Mouse (Mus musculus) gastrocnemius, adult 2 months (tissue): Measurements from ENCODE around the gene Pfdn4. TPM values are rescaled to one million over a fixed set of nuclear protein-coding genes. Genes with fewer than 3 reads are reported as not detected.
"Not testable (repeated sequence)": the region's sequence is repeated elsewhere in the genome, so short reads cannot be mapped to it uniquely, and the experiment has no call there.

ENCODE experiments used
- DNase-seq: peaks from one replicate; pipeline ENCODE4 v3.0.0; 2022
- H3K27ac ChIP-seq: fragments of 200-600 bp; 2 replicates; pipeline ENCODE4 v1.8.1; 2022; ENCODE audit warnings: mild to moderate bottlenecking
- H3K4me3 ChIP-seq: fragments of 200-600 bp; 2 replicates; pipeline ENCODE4 v1.8.1; 2022; ENCODE audit warnings: mild to moderate bottlenecking, moderate library complexity
- CTCF ChIP-seq: fragments of 200-600 bp; IDR thresholded peaks from 2 replicates; pipeline ENCODE4 v1.8.1; 2022; ENCODE audit warnings: antibody characterized with exemption, mild to moderate bottlenecking, moderate library complexity
- intact Hi-C: fragments of 180-260 bp; cut with DNase I; formaldehyde crosslinking; loops from one replicate; pipeline ENCODE4 v1.15.1; 2025
- long read RNA-seq, 2 experiments: library from polyadenylated mRNA; stranded (forward); transcript quantifications; one replicate each; pipeline ENCODE4 v2.0.0; 2021
- total RNA-seq, 2 experiments: library from RNA; stranded (reverse); gene quantifications; 2 replicates each; pipeline ENCODE4 v1.2.3; 2021

The Pfdn4 gene
- total RNA-seq = 10 to 100 TPM; 11.8 to 14.4 TPM
- long read RNA-seq, experiment 1, transcript Pfdn4-201 (4 exons, 935 nt) = major isoform, 10 of 12 reads
- long read RNA-seq, experiment 1, partial matches to known transcripts = 1 of 12 reads
- long read RNA-seq, experiment 1, other reads (novel, unspliced or antisense) = 1 of 12 reads
- long read RNA-seq, experiment 2, transcript Pfdn4-201 (4 exons, 935 nt) = major isoform, 8 of 8 reads
- long read RNA-seq, experiment 2, partial matches to known transcripts = 0 of 8 reads
- long read RNA-seq, experiment 2, other reads (novel, unspliced or antisense) = 0 of 8 reads

DNA sequence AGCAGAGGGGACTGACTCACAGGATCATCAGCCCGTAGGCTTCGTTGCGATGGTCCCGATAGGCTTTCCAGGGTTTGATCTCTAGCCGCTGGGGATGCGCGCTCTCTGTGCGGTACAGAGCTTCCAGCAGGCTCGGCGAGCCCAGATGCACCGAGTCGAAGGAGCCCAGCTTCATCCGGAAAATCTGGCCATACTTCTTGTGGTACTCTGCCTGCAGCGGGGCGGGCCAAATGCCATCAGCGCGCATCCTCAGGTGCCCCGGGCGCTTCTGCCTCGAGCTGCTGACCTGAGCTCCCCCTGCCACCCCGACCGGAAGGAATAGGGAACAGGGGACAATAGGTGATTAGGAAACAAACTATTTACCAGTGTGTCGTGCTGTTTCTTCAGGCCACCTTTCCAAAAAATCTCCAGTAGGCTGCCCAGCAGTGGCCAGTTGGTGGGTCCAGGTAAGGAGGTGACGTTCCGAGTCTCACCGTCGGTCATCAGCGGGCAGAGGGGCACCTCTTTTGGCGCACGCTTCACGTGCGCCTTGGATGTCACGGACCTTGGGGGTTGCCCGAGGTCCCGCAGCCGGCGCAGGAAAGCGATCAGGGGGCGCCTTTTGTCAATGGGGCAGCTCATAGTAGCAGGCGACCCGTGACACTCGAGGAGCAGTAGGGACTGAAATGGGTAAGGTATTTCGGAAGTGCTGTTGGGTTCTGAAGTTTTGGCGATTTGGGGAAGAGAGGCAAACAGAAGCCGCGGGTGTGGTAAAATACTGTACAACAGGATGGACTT, at the start of gene Pfdn4:
TSS of gene Pfdn4 (plus strand) at position 275 of the 777 bp plus-strand sequence.
- DNase-seq = no peak
- intact Hi-C loops = no loop called here
- H3K4me3 ChIP-seq = peak within 1 kb of the TSS; percentile 38
- TF ChIP-seq CTCF = no peak
- H3K27ac ChIP-seq = no peak within 1 kb of the TSS

GRCm38 (mm10) chr2:170446843-170447383, 49.3 kb upstream of the Pfdn4 start:
- Histone ChIP-seq H3K27ac (no peak overlapping the region), H3K4me3 (no peak overlapping the region)
- no peak for TF ChIP-seq CTCF
- DNase-seq = no peak
- intact Hi-C loops = no loop called here

DNA sequence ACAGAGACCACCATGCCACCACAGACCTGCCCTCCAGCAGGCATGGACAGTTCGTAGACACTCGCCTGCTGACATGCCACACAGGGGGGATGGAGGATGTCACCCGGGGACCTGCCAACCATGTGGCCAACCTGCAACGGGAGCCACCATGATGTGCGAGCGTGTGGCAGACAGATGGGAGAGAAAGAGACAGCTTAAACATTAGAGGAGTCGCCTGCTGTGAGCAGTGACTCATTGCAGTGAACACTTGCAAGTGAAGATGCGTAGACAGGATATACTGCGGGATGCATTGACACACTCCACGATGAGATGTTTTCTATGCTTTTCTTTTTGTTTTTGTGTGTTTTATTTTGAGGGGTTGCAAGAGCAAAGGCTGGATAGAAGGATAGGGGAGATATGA, 48.6 kb upstream of the Pfdn4 start:
- intact Hi-C loops = no loop called here
- Histone ChIP-seq H3K27ac (no peak overlapping the region), H3K4me3 (no peak overlapping the region)
- no peak for DNase-seq
- TF ChIP-seq CTCF = no peak

DNA sequence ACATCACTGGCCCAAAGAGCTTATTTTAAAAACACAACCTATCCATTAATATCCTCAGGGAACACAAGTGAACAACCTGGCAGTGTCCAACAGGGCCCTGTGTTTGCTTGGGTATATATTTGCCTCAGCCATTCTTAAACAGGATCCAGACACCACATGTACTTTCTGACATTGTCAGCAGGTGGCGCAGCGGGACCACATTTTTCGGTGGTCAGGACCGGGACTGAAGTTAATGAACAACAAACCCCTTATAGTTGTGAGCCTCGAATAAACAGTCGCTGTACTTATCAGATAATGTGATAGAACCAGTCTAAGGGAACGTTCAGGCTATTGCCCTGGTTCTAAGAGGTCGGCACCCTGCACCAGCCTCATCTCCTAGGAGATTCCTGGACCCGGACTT, 45.3 kb upstream of the Pfdn4 start:
- intact Hi-C loops = loop anchor here (1.0 kb wide), 1 partner anchor 57 kb away; no protein-coding TSS in a partner anchor
- no peak overlapping the region for H3K27ac ChIP-seq
- peak; percentile 79 for TF ChIP-seq CTCF
- no peak overlapping the region for H3K4me3 ChIP-seq
- DNase-seq = peak; percentile 76

- intact Hi-C loops, DNase-seq, H3K4me3 ChIP-seq, H3K27ac ChIP-seq: not testable (repeated sequence)
Measured at GRCm38 (mm10) chr2:170453809-170454208, 42.4 kb upstream of the Pfdn4 start.

DNA sequence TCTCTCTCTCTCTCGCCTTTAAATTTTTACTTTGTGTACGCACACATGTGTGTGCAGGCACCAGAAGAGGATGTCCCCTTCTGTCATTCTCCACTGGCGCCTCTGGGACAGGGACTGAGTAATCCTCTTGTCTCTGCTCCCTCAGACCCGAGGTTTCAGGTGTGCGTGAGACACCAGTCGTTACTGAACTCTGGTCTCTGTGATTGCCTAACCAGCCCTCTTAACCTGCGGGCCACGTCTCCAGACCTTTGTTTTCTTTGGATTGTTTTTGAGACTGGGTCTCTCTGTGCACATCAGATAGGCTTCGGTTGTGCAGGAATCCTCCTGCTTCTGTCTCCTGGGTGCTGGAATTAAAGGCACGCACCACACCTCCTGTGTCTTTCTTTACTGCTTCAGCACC, 37.0 kb upstream of the Pfdn4 start:
- H3K27ac ChIP-seq = no peak overlapping the region
- DNase-seq = no peak
- no peak for TF ChIP-seq CTCF
- intact Hi-C loops = no loop called here
- H3K4me3 ChIP-seq = no peak overlapping the region

DNA sequence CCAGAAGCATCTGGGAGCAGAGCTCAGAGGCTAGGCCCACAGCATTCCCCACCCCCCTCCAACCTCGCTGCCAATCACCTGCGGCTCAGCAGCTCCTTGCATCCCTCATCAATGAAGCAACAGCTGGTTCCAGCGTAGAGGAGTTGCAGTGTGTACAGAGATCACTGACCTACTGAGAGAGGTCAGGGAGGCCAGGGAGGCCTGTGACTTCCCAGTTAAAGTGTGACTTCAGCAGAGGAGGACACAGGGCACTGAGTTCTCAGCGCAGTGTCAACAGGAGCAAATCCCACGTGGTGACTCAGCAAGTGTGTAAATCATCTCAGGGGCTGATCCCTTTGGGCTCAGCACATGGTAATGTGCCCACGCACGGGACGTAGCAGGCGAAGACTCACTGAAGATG, 36.4 kb upstream of the Pfdn4 start:
- H3K27ac ChIP-seq = no peak overlapping the region
- H3K4me3 ChIP-seq = no peak overlapping the region
- intact Hi-C loops = no loop called here
- TF ChIP-seq CTCF = no peak
- no peak for DNase-seq

DNA sequence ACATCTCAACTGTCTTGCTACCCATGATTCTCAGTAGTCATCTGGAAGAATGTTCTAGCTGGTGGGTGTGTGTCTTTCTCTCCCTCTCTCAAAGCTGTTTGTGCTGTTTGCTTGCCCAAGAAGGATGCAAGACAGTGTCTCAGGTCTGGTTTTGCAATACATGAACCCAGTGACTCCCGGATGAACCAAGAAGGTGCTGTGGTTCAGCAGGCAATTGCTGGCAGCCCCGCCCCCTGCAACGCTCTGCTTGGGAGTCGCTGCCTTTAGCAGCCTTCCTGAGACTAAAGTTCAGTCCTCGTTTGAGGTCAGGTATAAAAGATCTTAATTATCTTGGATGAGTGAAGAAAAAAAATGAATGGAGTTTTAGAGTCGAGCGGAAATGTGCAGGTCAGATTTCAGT, 34.6 kb upstream of the Pfdn4 start:
- H3K4me3 ChIP-seq = no peak overlapping the region

GRCm38 (mm10) chr2:170464817-170465216, 31.4 kb upstream of the Pfdn4 start:
- H3K4me3 ChIP-seq = no peak overlapping the region
- no peak overlapping the region for H3K27ac ChIP-seq
- DNase-seq = no peak
- intact Hi-C loops = no loop called here
- TF ChIP-seq CTCF = no peak

More for the DNA sequence above, 34.6 kb upstream of the Pfdn4 start:
- TF ChIP-seq CTCF = no peak
- H3K27ac ChIP-seq = no peak overlapping the region
- no peak for DNase-seq
- intact Hi-C loops = no loop called here

GRCm38 (mm10) chr2:170468009-170468408, 28.2 kb upstream of the Pfdn4 start:
- DNase-seq = no peak
- TF ChIP-seq CTCF = peak; percentile 43
- intact Hi-C loops = no loop called here
- no peak overlapping the region for H3K4me3 ChIP-seq
- no peak overlapping the region for H3K27ac ChIP-seq

GRCm38 (mm10) chr2:170469616-170470308, 26.5 kb upstream of the Pfdn4 start:
- H3K27ac ChIP-seq = no peak overlapping the region
- no peak for TF ChIP-seq CTCF
- peak; percentile 35 for DNase-seq
- intact Hi-C loops = no loop called here
- no peak overlapping the region for H3K4me3 ChIP-seq

DNA sequence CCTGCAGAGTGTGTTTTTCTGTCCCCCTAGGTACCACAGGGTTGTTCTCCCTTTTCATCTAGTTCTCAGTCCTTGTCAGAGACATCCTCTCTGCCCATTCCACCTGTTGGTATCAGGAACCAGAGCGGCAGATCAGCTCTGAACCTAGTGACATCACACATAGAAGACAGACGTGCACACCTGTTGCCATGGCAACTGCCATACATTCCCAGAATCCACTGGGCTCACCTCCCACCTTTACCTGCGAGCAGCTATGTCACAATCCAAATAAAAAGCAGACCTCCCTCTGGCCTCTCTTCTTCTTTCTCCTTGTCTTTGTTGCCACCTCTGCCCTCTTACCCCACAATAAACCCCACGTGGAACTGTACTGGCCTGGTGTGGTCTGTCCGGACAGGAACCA, 25.6 kb upstream of the Pfdn4 start:
- no peak overlapping the region for H3K27ac ChIP-seq
- intact Hi-C loops = no loop called here

DNA sequence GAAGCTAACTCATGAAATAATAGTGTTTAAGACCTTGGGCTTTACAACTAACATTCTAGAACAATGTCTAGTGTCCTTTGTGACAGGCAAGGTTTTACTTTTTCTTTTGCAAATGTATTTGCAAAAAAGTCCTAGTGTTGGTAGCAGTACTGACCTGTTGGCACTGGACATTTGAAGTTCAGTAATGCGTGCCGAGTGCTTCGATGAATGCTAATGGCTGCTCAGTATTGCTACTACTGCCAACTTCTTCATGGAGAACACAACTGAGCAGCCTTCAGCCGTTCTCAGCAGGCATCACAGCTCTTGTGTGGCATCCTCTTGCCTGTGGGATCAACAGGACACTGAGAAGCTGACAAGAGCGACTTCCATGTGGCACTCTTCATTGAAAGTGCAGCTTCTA, 22.1 kb upstream of the Pfdn4 start:
- H3K4me3 ChIP-seq = no peak overlapping the region
- H3K27ac ChIP-seq = no peak overlapping the region
- intact Hi-C loops = no loop called here
- TF ChIP-seq CTCF = no peak
- DNase-seq = no peak

More for the DNA sequence above, 25.6 kb upstream of the Pfdn4 start:
- TF ChIP-seq CTCF = no peak
- DNase-seq = no peak
- H3K4me3 ChIP-seq = no peak overlapping the region
